Mouse (Mus musculus): ENCODE data around the gene Fkbp7. TPM values are rescaled to one million over a fixed set of nuclear protein-coding genes. Genes with fewer than 3 reads are reported as not detected.

Gene Fkbp7
- polyA plus RNA-seq, 1 experiment from 2014 or later, result 69.0 TPM

- Histone ChIP-seq H3K27me3 (ENCODE audit: insufficient read depth, low read length) (no peaks in the 10 kb centered on the region), H3K4me3 (ENCODE audit: low read depth, low read length) (no peak overlapping the region), H3K36me3 (ENCODE audit: insufficient read depth) (no peaks in the 10 kb centered on the region), H3K4me2 (no peak overlapping the region), H3K27ac (ENCODE audit: low read depth) (no peak overlapping the region), H3K9me3 (ENCODE audit: low read depth, low read length) (no peaks in the 10 kb centered on the region), H3K4me1 (ENCODE audit: insufficient read depth) (peaks cover 6% of the 10 kb centered on the region; the same call in 1 of the 2 replicates), H3K9ac (no peak overlapping the region)
- TF ChIP-seq CTCF (IDR thresholded peaks at IDR 0.05; ENCODE audit: low read depth), result no peak
- WGBS, result 91% methylated on average over 4 of the region's 4 CpGs
- DNase-seq, result no peak
- no peak for ATAC-seq (ENCODE audit: insufficient read depth)
These were observed 19.8 kb downstream of the Fkbp7 start for GRCm38 (mm10) chr2:76653070-76653469.

DNA sequence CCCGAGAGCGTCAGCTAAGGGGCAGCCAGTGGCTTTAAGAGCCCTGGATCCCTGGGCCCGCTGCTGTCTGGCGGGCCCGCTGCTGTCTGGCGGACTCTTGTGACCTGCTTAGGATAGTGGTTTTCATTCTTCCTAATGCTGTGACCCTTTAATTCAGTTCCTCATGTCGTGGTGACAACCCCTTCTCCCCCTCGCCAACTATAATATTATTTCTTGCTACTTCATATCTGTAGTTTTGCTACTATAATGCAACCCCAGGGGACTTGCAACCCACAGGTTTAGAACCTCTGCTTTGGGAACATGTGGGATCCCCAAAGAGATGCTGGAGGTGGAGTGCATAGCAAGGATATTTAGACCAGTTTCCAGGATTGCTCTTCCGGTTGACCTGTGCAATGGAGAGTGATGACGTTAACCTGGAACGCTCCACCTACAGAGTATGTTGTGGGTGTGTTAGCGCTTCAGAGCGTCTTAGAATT, 24.2 kb downstream of the Fkbp7 start:
- no peaks in the 10 kb centered on the region for H3K27me3 ChIP-seq (ENCODE audit: insufficient read depth, low read length)
- peaks cover 6% of the 10 kb centered on the region for H3K4me1 ChIP-seq (ENCODE audit: insufficient read depth)
- peak overlapping the region; percentile 65 for H3K9ac ChIP-seq
- 30% methylated on average over 13 of the region's 13 CpGs for WGBS
- no peaks in the 10 kb centered on the region for H3K9me3 ChIP-seq (ENCODE audit: low read depth, low read length)
- H3K36me3 ChIP-seq (ENCODE audit: insufficient read depth), result 0 out of 2 replicates have a peak, but pooled peaks cover 3% of the 10 kb centered on the region
- peak overlapping the region; percentile 82 for H3K4me2 ChIP-seq
- no peak for TF ChIP-seq CTCF (IDR thresholded peaks at IDR 0.05; ENCODE audit: low read depth)
- H3K4me3 ChIP-seq (ENCODE audit: low read depth, low read length), result peak overlapping the region; percentile 63
- peak; percentile 42; the same call in 1 of the 2 replicates for ATAC-seq (ENCODE audit: insufficient read depth)
- H3K27ac ChIP-seq (ENCODE audit: low read depth), result peak overlapping the region; percentile 92
- DNase-seq, result peak; percentile 38

DNA sequence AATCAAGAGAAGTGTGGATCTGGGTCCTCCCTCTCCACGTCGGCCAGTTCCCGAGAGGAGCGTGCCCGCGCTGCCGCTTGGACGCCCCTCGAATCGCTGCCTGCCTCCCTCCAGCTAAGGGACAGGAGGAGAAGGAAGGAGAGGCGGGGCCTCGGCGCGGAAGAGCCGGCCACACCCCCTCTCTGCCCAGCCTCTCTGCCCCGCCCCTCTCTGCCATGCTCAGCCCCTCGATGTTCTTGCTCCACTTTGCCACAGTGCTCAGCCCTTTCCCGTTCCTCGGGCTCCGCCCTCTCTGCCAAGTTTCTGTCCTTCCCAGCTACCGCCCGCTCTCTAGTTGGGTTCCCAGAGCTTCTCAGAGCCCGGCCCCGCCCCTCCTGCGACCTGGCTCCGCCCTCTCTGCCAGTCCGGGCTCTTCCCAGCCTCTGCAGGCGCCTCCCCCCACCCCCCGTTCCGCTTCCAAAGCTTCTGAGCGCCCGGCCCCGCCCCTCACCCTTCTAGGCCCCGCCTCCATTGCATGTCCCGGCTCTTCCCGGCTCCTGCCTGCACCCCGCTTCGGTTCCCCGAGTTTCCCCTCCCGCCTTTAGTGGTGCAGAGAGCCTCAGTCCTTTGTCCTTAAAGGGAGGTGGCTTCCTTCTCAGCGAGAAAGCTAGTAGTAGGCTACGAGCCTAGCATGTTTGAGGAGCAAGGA, 24.9 kb downstream of the Fkbp7 start, which contains the start of the genes Prkra and Pjvk:
TSS of gene Prkra (minus strand) at position 133 of the 688 bp plus-strand sequence.
TSS of gene Pjvk (plus strand) at position 594 of the 688 bp plus-strand sequence.
- Histone ChIP-seq H3K9ac (peak within 1 kb of the TSS; percentile 68), H3K9me3 (ENCODE audit: low read depth, low read length) (no peaks in the 10 kb centered on the region), H3K4me2 (peak within 1 kb of the TSS; percentile 82), H3K4me1 (ENCODE audit: insufficient read depth) (peaks cover 6% of the 10 kb centered on the region), H3K4me3 (ENCODE audit: low read depth, low read length) (peak within 1 kb of the TSS; percentile 63), H3K27me3 (ENCODE audit: insufficient read depth, low read length) (no peaks in the 10 kb centered on the region), H3K27ac (ENCODE audit: low read depth) (peak within 1 kb of the TSS; percentile 92), H3K36me3 (ENCODE audit: insufficient read depth) (0 out of 2 replicates have a peak, but pooled peaks cover 3% of the 10 kb centered on the region)
- whole genome bisulfite sequencing, result under 1% methylated on average over 30 of the region's 42 CpGs
- DNase-seq (peak; percentile 97), ATAC-seq (ENCODE audit: insufficient read depth) (peak; percentile 99)
- TF ChIP-seq CTCF (IDR thresholded peaks at IDR 0.05; ENCODE audit: low read depth), result no peak

DNA sequence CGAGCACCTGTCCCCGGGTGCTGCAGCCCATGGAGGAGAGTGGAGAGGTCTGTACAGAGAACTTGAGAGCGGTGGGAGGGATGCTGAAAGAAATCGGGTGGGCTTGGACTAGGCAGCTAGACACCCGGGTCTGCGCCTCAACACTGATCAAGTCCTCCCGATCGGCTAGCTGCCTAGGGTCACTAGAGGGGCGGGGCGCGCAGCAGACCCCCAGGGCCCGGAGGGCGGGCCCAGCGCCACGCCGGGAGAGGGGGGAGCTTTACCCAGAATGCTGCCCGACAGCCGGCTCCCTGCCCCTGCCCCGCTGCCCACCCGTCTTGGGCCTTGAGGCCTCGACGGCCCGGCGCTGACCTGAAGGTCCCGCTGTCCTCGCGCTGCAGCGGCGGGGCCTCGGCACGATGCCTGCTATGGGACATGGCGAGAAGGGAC, 25.5 kb downstream of the Fkbp7 start:
- WGBS, result under 1% methylated on average over 31 of the region's 32 CpGs
- Histone ChIP-seq H3K4me1 (ENCODE audit: insufficient read depth) (peaks cover 6% of the 10 kb centered on the region), H3K36me3 (ENCODE audit: insufficient read depth) (peaks cover 5% of the 10 kb centered on the region; the same call in 1 of the 2 replicates), H3K27ac (ENCODE audit: low read depth) (peak overlapping the region; percentile 92), H3K27me3 (ENCODE audit: insufficient read depth, low read length) (no peaks in the 10 kb centered on the region), H3K4me3 (ENCODE audit: low read depth, low read length) (peak overlapping the region; percentile 63), H3K4me2 (peak overlapping the region; percentile 82), H3K9ac (peak overlapping the region; percentile 68), H3K9me3 (ENCODE audit: low read depth, low read length) (no peaks in the 10 kb centered on the region)
- ATAC-seq (ENCODE audit: insufficient read depth) (peak; percentile 66), DNase-seq (no peak)
- no peak for TF ChIP-seq CTCF (IDR thresholded peaks at IDR 0.05; ENCODE audit: low read depth)

- H3K9ac ChIP-seq, result no peak overlapping the region
- peaks cover 4% of the 10 kb centered on the region for H3K4me1 ChIP-seq (ENCODE audit: insufficient read depth)
- no peak overlapping the region for H3K4me3 ChIP-seq (ENCODE audit: low read depth, low read length)
- no peak for ATAC-seq (ENCODE audit: insufficient read depth)
- H3K9me3 ChIP-seq (ENCODE audit: low read depth, low read length), result no peaks in the 10 kb centered on the region
- no peaks in the 10 kb centered on the region for H3K27me3 ChIP-seq (ENCODE audit: insufficient read depth, low read length)
- no peak for DNase-seq
- H3K27ac ChIP-seq (ENCODE audit: low read depth), result no peak overlapping the region
- TF ChIP-seq CTCF (IDR thresholded peaks at IDR 0.05; ENCODE audit: low read depth), result no peak
- H3K4me2 ChIP-seq, result no peak overlapping the region
- peaks cover 40% of the 10 kb centered on the region for H3K36me3 ChIP-seq (ENCODE audit: insufficient read depth)
These were observed 29.1 kb downstream of the Fkbp7 start for GRCm38 (mm10) chr2:76643801-76644200.

- Histone ChIP-seq H3K4me3 (ENCODE audit: low read depth, low read length) (no peak overlapping the region), H3K9me3 (ENCODE audit: low read depth, low read length) (no peaks in the 10 kb centered on the region), H3K9ac (no peak overlapping the region), H3K36me3 (ENCODE audit: insufficient read depth) (peaks cover 73% of the 10 kb centered on the region), H3K4me1 (ENCODE audit: insufficient read depth) (no peaks in the 10 kb centered on the region), H3K27ac (ENCODE audit: low read depth) (no peak overlapping the region), H3K27me3 (ENCODE audit: insufficient read depth, low read length) (no peaks in the 10 kb centered on the region), H3K4me2 (no peak overlapping the region)
- no peak for DNase-seq
- no peak for ATAC-seq (ENCODE audit: insufficient read depth)
- TF ChIP-seq CTCF (IDR thresholded peaks at IDR 0.05; ENCODE audit: low read depth), result no peak
- WGBS, result 92% methylated on average over 2 of the region's 2 CpGs
These were observed 33.3 kb downstream of the Fkbp7 start for GRCm38 (mm10) chr2:76639637-76640036.

GRCm38 (mm10) chr2:76631600-76631999, 41.3 kb downstream of the Fkbp7 start:
- ATAC-seq (ENCODE audit: insufficient read depth) (no peak), DNase-seq (no peak)
- Histone ChIP-seq H3K4me2 (no peak overlapping the region), H3K9ac (no peak overlapping the region), H3K27ac (ENCODE audit: low read depth) (no peak overlapping the region), H3K36me3 (ENCODE audit: insufficient read depth) (peaks cover 83% of the 10 kb centered on the region), H3K9me3 (ENCODE audit: low read depth, low read length) (no peaks in the 10 kb centered on the region; the same call in 1 of the 2 replicates), H3K27me3 (ENCODE audit: insufficient read depth, low read length) (no peaks in the 10 kb centered on the region), H3K4me1 (ENCODE audit: insufficient read depth) (no peaks in the 10 kb centered on the region), H3K4me3 (ENCODE audit: low read depth, low read length) (no peak overlapping the region)
- WGBS, result 95% methylated on average over 4 of the region's 4 CpGs
- TF ChIP-seq CTCF (IDR thresholded peaks at IDR 0.05; ENCODE audit: low read depth), result no peak
